Mouse (Mus musculus): ENCODE results near the gene Pced1a. TPM values are rescaled to one million over a fixed set of nuclear protein-coding genes. Genes with fewer than 3 reads are reported as not detected.

Gene Pced1a
- polyA plus RNA-seq (2016; fragmentation: Nextera tagmentation; extraction: Ambion mirVana), result 8.2 and 13.6 TPM in 2 replicates

DNA sequence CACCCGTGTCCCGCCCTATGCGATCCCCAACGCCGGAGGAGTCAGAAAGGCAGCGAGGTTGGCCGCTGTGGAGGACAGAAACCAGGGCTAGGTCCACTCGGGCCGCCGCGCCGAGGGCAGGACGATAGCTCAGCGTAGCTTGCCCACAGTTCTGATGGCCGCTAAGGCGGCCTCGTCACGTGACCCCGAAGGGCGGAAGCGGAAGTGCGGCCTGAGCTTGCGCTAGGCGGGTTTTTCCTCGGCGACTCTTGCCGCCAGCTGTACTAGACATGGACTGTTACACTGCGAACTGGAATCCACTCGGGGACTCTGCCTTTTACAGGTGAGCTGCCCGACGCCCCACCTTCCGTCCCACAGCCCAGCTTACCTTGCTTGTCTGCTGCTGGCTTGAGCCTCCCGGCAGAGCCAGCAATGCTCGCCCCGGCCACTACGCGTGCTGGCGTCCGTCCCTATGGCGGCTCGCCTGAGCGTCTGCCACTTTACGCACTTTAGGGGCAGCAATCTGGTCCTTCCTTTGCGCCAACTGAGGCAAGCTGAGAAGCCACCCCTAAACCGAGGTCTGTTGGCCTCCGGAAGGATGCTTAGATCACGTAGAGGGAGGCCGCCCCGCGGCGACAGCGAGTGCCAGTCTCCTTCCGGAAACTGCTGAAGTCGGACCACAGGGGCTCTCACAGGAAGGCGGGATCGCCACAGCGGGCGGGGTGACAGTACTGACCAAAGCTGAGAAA is at the start of gene Pced1a, which contains the start of gene Vps16:
Gene Pced1a (minus strand): TSS at position 576 of the 728 bp plus-strand sequence.
Gene Vps16 (plus strand): TSS at position 214 of the 728 bp plus-strand sequence.
- DNase-seq (ENCODE audit: low spot score), result peak; percentile 96
- H3K4me1 ChIP-seq, result peaks cover 25% of the 10 kb centered on the region
- peak within 1 kb of the TSS; percentile 89 for H3K4me3 ChIP-seq
- no peaks in the 10 kb centered on the region for H3K27me3 ChIP-seq (ENCODE audit: insufficient read depth, poor library complexity, severe bottlenecking)
- peak within 1 kb of the TSS; percentile 97 for H3K27ac ChIP-seq
- WGBS, result under 1% methylated on average over 58 of the region's 58 CpGs
- H3K9me3 ChIP-seq, result no peaks in the 10 kb centered on the region
- H3K36me3 ChIP-seq, result peaks cover 22% of the 10 kb centered on the region

DNA sequence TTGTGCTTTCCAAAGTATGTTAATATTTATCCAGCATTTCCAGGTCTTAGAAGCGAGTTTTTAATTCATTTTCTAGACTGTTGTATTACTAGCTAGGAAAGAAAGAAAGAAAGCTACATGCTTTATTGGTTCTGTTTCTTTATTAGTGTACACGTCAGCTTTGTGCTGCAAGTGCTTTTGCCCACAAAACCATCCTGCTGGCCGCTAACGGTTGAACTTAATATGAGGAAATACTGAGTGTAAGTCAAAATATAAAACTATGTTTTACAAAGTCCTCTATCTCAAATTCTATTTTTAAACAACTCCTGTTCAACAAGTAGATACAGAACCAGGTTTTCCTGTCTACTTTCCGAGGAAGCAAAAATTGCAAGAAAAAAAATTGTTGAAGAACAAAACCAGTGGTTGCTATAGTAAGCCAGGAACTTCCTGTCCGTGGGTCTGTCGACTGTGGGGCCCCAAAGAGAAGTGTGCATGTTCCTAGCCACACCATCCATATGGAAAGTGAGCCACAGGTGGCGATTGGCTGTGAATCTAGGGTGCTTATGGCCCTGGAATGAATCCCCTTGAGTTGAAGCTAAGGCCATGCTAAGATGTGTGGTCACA is 48.5 kb upstream of the Pced1a start:
- WGBS, result 78% methylated on average over 8 of the region's 8 CpGs
- Histone ChIP-seq H3K27me3 (ENCODE audit: insufficient read depth, poor library complexity, severe bottlenecking) (no peaks in the 10 kb centered on the region), H3K36me3 (peaks cover 7% of the 10 kb centered on the region), H3K27ac (no peak overlapping the region), H3K9me3 (no peaks in the 10 kb centered on the region), H3K4me1 (peaks cover 6% of the 10 kb centered on the region), H3K4me3 (no peak overlapping the region)
- DNase-seq (ENCODE audit: low spot score), result no peak

DNA sequence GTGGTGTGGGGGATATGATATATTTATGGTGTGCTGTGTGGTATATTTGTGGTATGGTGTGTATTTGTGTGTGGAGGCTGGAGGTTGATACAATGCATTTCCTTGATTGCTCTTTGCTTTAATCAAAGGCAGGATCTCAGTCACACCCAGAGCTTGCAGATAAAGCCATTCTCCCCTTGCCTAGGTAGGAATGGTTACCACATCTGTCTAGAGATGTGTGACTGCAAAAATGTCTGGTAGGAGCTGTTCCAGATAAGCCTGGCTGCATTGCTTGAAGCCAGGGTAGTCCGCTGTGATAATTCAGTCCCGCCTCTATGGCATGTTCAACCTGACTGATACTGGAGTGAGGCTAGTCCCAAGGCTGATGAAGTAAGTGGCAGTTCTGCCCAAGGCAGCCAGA is 45.4 kb upstream of the Pced1a start:
- 30% methylated on average over 2 of the region's 2 CpGs for WGBS
- Histone ChIP-seq H3K27me3 (ENCODE audit: insufficient read depth, poor library complexity, severe bottlenecking) (no peaks in the 10 kb centered on the region), H3K4me1 (peaks cover 6% of the 10 kb centered on the region), H3K9me3 (no peaks in the 10 kb centered on the region), H3K27ac (0 out of 2 replicates have a peak overlapping the region, but pooled peaks have one; percentile 42), H3K4me3 (no peak overlapping the region), H3K36me3 (no peaks in the 10 kb centered on the region)
- DNase-seq (ENCODE audit: low spot score), result peak; percentile 82

DNA sequence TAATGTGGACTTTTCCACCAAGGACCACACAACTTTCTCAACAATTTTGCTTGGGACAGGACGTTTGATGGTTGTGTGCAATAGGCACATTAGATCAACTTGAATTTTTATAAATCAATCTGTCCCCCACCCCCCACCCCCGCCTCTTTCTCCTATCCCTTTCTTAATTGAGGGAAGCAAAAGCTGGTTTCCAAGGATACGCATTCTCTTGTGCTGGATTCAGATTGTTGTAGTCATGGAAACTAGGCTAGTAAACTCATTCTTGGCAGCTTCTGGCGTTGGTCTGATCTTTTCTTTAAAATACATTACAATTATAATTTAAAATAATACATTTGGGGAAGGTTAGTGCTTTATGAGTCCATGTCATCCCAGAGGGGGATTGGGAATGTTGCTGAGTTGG is 44.9 kb upstream of the Pced1a start:
- no peak for DNase-seq (ENCODE audit: low spot score)
- H3K9me3 ChIP-seq, result no peaks in the 10 kb centered on the region
- no peak overlapping the region for H3K4me3 ChIP-seq
- 79% methylated on average over 4 of the region's 4 CpGs for WGBS
- H3K36me3 ChIP-seq, result no peaks in the 10 kb centered on the region
- no peaks in the 10 kb centered on the region for H3K27me3 ChIP-seq (ENCODE audit: insufficient read depth, poor library complexity, severe bottlenecking)
- H3K27ac ChIP-seq, result no peak overlapping the region
- peaks cover 6% of the 10 kb centered on the region for H3K4me1 ChIP-seq

DNA sequence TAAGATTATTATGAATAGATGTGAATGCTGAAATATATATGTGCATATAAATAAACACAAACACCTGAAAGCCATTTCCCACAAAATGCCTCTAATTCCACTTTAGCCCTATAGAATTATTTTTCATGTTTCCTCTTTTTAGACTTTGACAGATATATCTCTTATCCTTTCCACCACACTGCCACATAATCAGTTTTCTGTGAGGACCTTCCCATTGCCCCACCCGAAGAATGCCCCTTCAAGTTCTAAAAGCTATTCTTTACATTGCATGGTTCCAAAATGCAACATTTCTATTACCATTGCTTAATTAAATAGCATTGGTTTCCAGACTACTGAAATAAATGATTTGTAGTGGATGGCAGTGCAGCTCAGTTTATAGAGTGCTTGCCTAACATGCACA is 41.9 kb upstream of the Pced1a start:
- DNase-seq (ENCODE audit: low spot score), result no peak
- Histone ChIP-seq H3K4me1 (peaks cover 6% of the 10 kb centered on the region), H3K27me3 (ENCODE audit: insufficient read depth, poor library complexity, severe bottlenecking) (no peaks in the 10 kb centered on the region), H3K27ac (no peak overlapping the region), H3K9me3 (no peaks in the 10 kb centered on the region), H3K4me3 (no peak overlapping the region), H3K36me3 (peaks cover 11% of the 10 kb centered on the region; the same call in 1 of the 2 replicates)
- 74% methylated on average over 1 of the region's 1 CpGs for WGBS

DNA sequence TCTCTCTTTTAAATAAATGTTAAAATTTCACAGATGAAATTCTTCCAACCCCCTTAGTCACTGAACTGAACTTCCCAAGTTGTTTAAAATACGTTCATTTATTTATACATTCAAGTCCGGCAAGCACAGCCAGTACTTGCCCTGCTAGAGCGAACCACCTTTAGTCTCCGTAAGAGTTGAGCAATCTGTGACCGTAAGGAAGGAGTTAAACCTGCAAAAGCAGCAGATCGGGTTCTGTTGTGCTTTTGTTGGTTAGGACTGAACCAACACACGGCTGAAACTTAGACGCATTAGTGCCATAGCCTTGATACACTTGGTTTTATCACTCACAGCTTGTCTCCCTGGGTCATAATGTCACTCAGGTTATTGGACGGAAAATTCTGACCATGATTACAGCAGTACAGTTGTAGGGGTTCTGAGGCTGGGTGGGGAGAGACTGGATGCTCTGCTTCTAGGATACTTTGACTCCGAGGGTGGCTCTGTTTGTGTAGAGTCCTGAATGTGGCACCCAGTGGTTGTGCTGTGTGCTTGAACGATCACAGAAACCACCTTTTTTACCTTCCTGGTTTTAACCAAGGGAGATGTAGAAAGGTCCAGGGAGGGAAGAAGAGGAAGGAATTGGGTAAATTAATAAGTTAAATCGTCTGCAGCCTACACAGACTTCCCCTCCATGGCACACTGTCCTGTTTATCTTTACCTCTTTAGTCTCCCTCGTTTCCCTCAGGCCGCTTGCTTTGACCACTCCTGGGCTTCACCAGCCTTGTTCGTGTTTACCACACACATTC is 37.0 kb upstream of the Pced1a start:
- WGBS, result 80% methylated on average over 15 of the region's 15 CpGs
- H3K4me3 ChIP-seq, result no peak overlapping the region
- no peaks in the 10 kb centered on the region for H3K9me3 ChIP-seq
- H3K4me1 ChIP-seq, result peaks cover 13% of the 10 kb centered on the region
- DNase-seq (ENCODE audit: low spot score), result no peak
- peaks cover 11% of the 10 kb centered on the region; the same call in 1 of the 2 replicates for H3K36me3 ChIP-seq
- no peaks in the 10 kb centered on the region for H3K27me3 ChIP-seq (ENCODE audit: insufficient read depth, poor library complexity, severe bottlenecking)
- H3K27ac ChIP-seq, result no peak overlapping the region

DNA sequence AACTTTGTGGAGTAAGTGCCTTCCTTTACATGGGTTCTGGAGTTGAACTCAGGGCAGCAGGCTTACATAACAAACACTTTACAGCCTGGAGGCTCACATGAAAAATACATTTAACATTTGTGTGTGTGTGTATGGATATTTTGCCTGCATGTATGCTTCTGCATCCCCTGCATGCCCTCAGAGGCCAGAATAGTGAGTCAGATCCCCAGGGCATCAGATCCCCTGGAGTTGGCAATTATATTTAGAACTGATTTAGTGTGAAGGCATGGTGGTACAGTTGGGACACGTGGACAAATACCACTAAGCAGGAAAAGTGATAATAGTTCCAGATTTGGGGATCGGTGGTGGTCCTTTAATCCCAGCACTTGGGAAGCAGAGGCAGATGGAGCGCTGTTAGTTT is 35.1 kb upstream of the Pced1a start:
- Histone ChIP-seq H3K9me3 (no peaks in the 10 kb centered on the region), H3K27ac (no peak overlapping the region), H3K27me3 (ENCODE audit: insufficient read depth, poor library complexity, severe bottlenecking) (no peaks in the 10 kb centered on the region), H3K4me1 (peaks cover 23% of the 10 kb centered on the region), H3K4me3 (no peak overlapping the region), H3K36me3 (peaks cover 11% of the 10 kb centered on the region; the same call in 1 of the 2 replicates)
- WGBS, result 74% methylated on average over 3 of the region's 3 CpGs
- no peak for DNase-seq (ENCODE audit: low spot score)

DNA sequence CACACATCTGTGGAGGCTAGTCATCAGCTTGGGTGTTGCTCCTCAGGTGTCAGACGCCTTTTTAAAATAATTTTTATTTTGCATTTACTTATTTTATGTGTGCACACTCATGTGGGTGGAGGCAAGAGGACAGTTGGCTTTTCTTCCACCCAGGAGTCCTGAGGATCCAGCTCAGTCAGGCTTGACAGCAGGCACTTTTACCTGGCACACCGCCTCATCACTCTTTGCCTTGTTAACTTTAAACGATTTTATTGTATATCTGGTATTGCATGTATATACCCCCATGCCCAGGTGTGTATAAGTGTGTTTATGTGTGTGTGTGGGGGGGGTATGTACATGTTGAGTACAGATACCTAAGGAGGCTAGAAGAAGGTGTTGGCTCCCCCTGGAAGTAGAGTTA is 33.4 kb upstream of the Pced1a start:
- H3K4me3 ChIP-seq, result no peak overlapping the region
- peaks cover 3% of the 10 kb centered on the region; the same call in 1 of the 2 replicates for H3K36me3 ChIP-seq
- DNase-seq (ENCODE audit: low spot score), result no peak
- peaks cover 29% of the 10 kb centered on the region for H3K4me1 ChIP-seq
- 82% methylated on average over 3 of the region's 3 CpGs for WGBS
- H3K27ac ChIP-seq, result no peak overlapping the region
- H3K27me3 ChIP-seq (ENCODE audit: insufficient read depth, poor library complexity, severe bottlenecking), result no peaks in the 10 kb centered on the region
- H3K9me3 ChIP-seq, result no peaks in the 10 kb centered on the region

DNA sequence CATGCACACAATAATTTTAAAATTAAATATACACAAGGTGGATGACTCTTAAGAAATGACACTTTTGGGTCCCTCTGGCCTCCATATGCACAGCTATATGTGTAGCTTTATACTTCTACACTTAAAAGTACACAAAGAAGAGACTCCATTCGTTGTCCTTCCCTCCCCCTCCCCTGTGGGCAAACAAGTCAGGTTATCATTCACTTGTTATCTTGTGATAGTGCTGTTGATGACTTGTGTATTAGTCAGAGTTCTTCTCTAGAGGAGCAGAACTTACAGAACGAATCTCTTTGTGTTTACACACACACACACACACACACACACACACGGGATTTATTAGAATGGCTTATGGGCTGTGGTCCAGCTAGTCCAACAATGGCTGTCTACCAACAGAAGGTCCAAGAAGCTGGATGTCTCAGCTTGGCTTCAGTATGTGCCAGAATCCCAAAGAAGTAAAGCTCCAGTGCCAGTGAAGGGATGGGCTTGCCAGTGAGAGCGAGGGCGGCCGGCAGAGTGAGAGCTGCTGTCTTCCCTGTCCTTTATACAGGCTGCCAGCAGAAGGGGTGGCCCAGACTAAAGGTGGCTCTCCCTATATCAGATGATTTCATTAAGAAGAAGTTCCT is 30.4 kb upstream of the Pced1a start:
- no peaks in the 10 kb centered on the region for H3K9me3 ChIP-seq
- no peak overlapping the region for H3K4me3 ChIP-seq
- DNase-seq (ENCODE audit: low spot score), result no peak
- no peaks in the 10 kb centered on the region for H3K36me3 ChIP-seq
- H3K27ac ChIP-seq, result no peak overlapping the region
- H3K4me1 ChIP-seq, result peaks cover 41% of the 10 kb centered on the region
- H3K27me3 ChIP-seq (ENCODE audit: insufficient read depth, poor library complexity, severe bottlenecking), result no peaks in the 10 kb centered on the region
- WGBS, result 73% methylated on average over 6 of the region's 6 CpGs

DNA sequence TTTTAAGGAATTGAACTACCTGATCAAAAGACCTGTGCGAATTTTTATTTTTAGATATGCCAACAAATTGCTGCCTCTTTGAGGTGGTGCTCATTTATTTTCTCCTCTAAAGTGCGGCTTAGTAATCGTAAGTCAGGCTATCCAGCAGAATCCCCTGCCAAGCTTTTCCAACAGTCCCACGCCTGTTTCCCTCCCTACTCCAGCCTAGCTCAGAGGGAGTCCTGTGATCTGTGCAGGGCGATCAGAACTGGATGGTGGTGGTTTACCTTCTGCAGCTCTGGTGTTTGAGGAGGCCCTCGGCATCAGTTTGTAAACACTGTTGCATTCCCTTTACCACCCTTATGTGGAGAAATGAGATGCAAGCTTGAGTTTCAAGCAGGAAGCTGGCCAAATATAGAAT is 28.9 kb upstream of the Pced1a start:
- no peak for DNase-seq (ENCODE audit: low spot score)
- no peaks in the 10 kb centered on the region for H3K9me3 ChIP-seq
- no peak overlapping the region for H3K27ac ChIP-seq
- WGBS, result 68% methylated on average over 6 of the region's 6 CpGs
- no peaks in the 10 kb centered on the region for H3K36me3 ChIP-seq
- H3K4me1 ChIP-seq, result peaks cover 49% of the 10 kb centered on the region
- H3K4me3 ChIP-seq, result no peak overlapping the region
- H3K27me3 ChIP-seq (ENCODE audit: insufficient read depth, poor library complexity, severe bottlenecking), result peaks cover 9% of the 10 kb centered on the region; the same call in 1 of the 2 replicates

DNA sequence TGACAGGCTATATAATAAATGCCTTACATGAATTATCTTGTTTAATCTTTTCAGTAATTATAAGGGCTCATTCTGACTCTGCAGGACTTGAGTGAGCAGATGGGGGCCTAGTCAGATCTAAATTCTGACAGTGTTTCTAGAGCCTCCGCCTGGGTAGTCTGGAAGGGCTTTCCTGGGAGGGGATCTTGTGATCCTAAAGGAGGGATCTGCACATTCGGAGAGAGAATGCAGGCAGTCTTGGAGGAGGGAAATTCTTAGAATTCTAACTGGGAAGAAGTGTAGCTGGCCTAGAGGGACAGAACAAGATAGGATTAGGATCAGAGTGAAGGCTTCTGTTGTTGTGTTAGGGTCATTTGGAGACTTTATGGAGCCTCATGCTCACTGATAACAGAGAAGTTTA is 27.8 kb upstream of the Pced1a start:
- 41% methylated on average over 2 of the region's 2 CpGs for WGBS
- no peaks in the 10 kb centered on the region for H3K9me3 ChIP-seq
- peaks cover 49% of the 10 kb centered on the region for H3K4me1 ChIP-seq
- H3K27me3 ChIP-seq (ENCODE audit: insufficient read depth, poor library complexity, severe bottlenecking), result peaks cover 10% of the 10 kb centered on the region; the same call in 1 of the 2 replicates
- H3K27ac ChIP-seq, result no peak overlapping the region
- no peak overlapping the region for H3K4me3 ChIP-seq
- no peaks in the 10 kb centered on the region for H3K36me3 ChIP-seq
- no peak for DNase-seq (ENCODE audit: low spot score)

DNA sequence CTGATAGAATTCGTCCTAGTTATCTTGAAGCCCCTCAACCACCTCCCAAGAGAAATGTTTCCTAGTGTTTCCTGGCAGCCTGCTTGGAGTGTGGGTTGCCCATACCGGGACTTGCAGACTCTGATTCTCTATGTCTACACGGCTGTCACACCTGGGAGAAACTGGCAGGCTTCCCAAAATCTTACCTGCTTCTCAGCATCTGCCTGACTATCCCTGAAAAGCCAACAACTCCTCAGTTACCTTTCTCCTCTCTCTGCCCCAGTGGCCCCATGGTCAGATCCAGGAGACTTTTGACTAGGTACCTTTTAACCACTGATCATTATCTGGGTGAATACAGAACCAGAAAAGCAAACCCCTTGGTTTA is 27.2 kb upstream of the Pced1a start:
- H3K4me1 ChIP-seq, result peaks cover 43% of the 10 kb centered on the region
- 52% methylated on average over 3 of the region's 3 CpGs for WGBS
- no peaks in the 10 kb centered on the region for H3K36me3 ChIP-seq
- H3K27me3 ChIP-seq (ENCODE audit: insufficient read depth, poor library complexity, severe bottlenecking), result peaks cover 10% of the 10 kb centered on the region; the same call in 1 of the 2 replicates
- H3K4me3 ChIP-seq, result peak overlapping the region; percentile 80
- DNase-seq (ENCODE audit: low spot score), result no peak
- no peak overlapping the region for H3K27ac ChIP-seq
- H3K9me3 ChIP-seq, result no peaks in the 10 kb centered on the region

Data from heart, embryonic 10.5 days (tissue).